Mouse (Mus musculus) liver, embryonic 11.5 days (tissue): ENCODE data around the gene Sh3pxd2a. TPM values are rescaled to one million over a fixed set of nuclear protein-coding genes. Genes with fewer than 3 reads are reported as not detected.

Experiments
- ATAC-seq: fragments of 200-750 bp; cut with Nextera tagmentation; replicated peaks from 2 replicates; pipeline ENCODE4 v1.8.0; 2017; ENCODE audit warnings: moderate number of reproducible peaks, mild to moderate bottlenecking, moderate TSS enrichment, moderate library complexity; ENCODE audit not compliant: low FRiP score
- DNase-seq: peaks from one replicate; pipeline ENCODE4 v3.0.0-alpha.2; 2017; ENCODE audit warnings: low spot score
- H3K27ac ChIP-seq: fragments of 300-500 bp; sonication (generic); 2 replicates; pipeline ENCODE4 v1.5.1; 2014; ENCODE audit warnings: mild to moderate bottlenecking, low read depth, low read length, control low read depth
- H3K27me3 ChIP-seq: fragments of 300-500 bp; sonication (generic); replicated peaks from 2 replicates; pipeline ENCODE4 v1.6.1; 2014; ENCODE audit warnings: low read length, mixed read lengths; ENCODE audit not compliant: control insufficient read depth, insufficient read depth
- H3K36me3 ChIP-seq: fragments of 300-500 bp; sonication (generic); 2 replicates; pipeline ENCODE4 v1.6.1; 2014; ENCODE audit warnings: mild to moderate bottlenecking, low read length, moderate library complexity, mixed read lengths; ENCODE audit not compliant: control insufficient read depth, insufficient read depth
- H3K4me1 ChIP-seq: fragments of 300-500 bp; sonication (generic); replicated peaks from 2 replicates; pipeline ENCODE4 v1.6.1; 2014; ENCODE audit warnings: low read length, mixed read lengths; ENCODE audit not compliant: control insufficient read depth, insufficient read depth
- H3K4me2 ChIP-seq: fragments of 300-500 bp; sonication (generic); 2 replicates; pipeline ENCODE4 v1.6.1; 2014; ENCODE audit warnings: mild to moderate bottlenecking, control low read depth, moderate library complexity
- H3K4me3 ChIP-seq: fragments of 300-500 bp; sonication (generic); 2 replicates; pipeline ENCODE4 v1.5.1; 2014; ENCODE audit warnings: low read depth, low read length, control low read depth
- H3K9ac ChIP-seq: fragments of 300-500 bp; sonication (generic); 2 replicates; pipeline ENCODE4 v1.6.1; 2014; ENCODE audit warnings: low read depth, low read length, control low read depth
- H3K9me3 ChIP-seq: fragments of 300-500 bp; sonication (generic); 2 replicates; pipeline ENCODE4 v1.6.1; 2016; ENCODE audit warnings: low read length, inconsistent platforms, mixed read lengths; ENCODE audit not compliant: control insufficient read depth
- WGBS: fragments of 180-500 bp; shearing (Covaris S2); extraction: QIAGEN DNeasy Blood & Tissue Kit; methylation state at CpG from one replicate; pipeline ENCODE4 v1.1.7; 2014; 5-methylcytosine and 5-hydroxymethylcytosine counted together
- polyA plus RNA-seq: library from polyadenylated mRNA; unstranded; fragments of >200 nt; fragmentation: Nextera tagmentation; extraction: Ambion mirVana; gene quantifications from 2 replicates; pipeline ENCODE4 v1.2.1, GENCODE M21; 2014

Gene Sh3pxd2a
- polyA plus RNA-seq, 1 experiment from 2014 or later: 3.6 TPM

GRCm38 (mm10) chr19:47228725-47229252, 235.4 kb downstream of the Sh3pxd2a start:
- WGBS: 7% methylated on average over 13 of the region's 17 CpGs
- Histone ChIP-seq H3K27me3 (no peaks in the 10 kb centered on the region), H3K36me3 (no peaks in the 10 kb centered on the region), H3K27ac (no peak overlapping the region), H3K4me2 (peak overlapping the region; percentile 55), H3K9me3 (no peaks in the 10 kb centered on the region), H3K9ac (no peak overlapping the region), H3K4me3 (0 out of 2 replicates have a peak overlapping the region, but pooled peaks have one; percentile 14), H3K4me1 (peaks cover 8% of the 10 kb centered on the region; the same call in 1 of the 2 replicates)
- DNase-seq (peak; percentile 55), ATAC-seq (peak; percentile 43; the same call in 1 of the 2 replicates)

- peaks cover 8% of the 10 kb centered on the region; the same call in 1 of the 2 replicates for H3K4me1 ChIP-seq
- H3K4me3 ChIP-seq: no peak overlapping the region
- H3K27me3 ChIP-seq: no peaks in the 10 kb centered on the region
- DNase-seq (no peak), ATAC-seq (no peak)
- 75% methylated on average over 5 of the region's 5 CpGs for WGBS
- no peak overlapping the region for H3K27ac ChIP-seq
- no peaks in the 10 kb centered on the region for H3K36me3 ChIP-seq
- H3K9me3 ChIP-seq: no peaks in the 10 kb centered on the region
- H3K4me2 ChIP-seq: no peak overlapping the region
- H3K9ac ChIP-seq: no peak overlapping the region
These were observed 238.4 kb downstream of the Sh3pxd2a start for GRCm38 (mm10) chr19:47225791-47226190.

DNA sequence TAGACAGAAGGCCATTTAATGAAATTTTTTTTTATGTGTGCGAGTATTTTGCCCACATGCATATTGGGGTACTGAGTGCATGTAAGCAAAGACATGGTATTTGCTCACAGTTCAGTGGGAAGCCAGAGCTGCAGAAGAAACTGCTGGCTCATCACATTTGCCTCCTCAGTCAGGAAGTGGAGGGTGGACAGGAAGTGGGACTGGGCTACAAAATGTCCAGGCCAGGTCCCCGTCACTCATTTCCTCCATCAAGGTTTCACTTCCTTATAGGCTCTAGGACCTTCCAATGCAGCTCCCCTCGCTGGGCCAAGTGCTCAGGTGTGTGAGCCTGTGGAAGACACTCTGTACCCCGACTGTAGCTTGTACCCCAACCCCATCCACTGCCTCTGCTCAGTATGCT, 239.5 kb downstream of the Sh3pxd2a start:
- no peak overlapping the region for H3K4me2 ChIP-seq
- ATAC-seq (no peak), DNase-seq (no peak)
- H3K9me3 ChIP-seq: no peaks in the 10 kb centered on the region
- WGBS: 57% methylated on average over 4 of the region's 4 CpGs
- H3K9ac ChIP-seq: no peak overlapping the region
- H3K27ac ChIP-seq: no peak overlapping the region
- H3K36me3 ChIP-seq: no peaks in the 10 kb centered on the region
- no peak overlapping the region for H3K4me3 ChIP-seq
- peaks cover 8% of the 10 kb centered on the region; the same call in 1 of the 2 replicates for H3K4me1 ChIP-seq
- H3K27me3 ChIP-seq: no peaks in the 10 kb centered on the region

DNA sequence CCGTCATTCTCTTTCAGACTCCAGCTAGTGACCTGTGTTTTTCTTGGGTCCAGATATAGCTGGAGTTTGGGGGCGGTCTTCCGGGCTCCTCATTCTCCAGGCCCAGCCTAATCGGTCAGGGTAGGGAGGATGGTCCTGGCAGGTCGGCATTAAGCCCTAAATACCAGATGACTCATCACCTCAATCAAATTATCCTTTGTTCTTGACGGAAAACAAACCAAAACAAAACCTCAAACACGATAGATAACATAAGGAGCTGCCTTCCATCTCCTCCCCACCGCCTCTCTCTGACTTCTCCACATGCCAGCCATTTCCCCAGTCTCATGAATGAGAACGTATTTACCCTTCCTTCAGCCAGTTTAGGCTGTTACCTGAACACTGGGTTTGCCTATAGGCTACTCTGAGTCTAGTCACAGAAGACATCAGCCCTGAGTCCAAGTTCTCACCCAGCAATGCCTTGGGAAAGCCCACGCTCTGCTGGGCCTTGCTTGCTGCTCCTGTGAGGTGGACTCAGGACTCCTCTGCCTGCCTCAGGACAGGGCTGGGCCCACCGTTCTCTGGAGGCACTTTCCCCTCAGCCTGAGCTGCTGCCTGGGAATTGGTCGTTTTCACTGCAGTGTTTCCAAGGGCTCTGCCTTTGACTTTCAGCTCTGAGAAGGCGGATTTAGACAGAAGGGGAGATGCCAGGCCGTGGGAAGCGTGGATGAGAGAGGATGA, 241.2 kb downstream of the Sh3pxd2a start:
- Histone ChIP-seq H3K9me3 (no peaks in the 10 kb centered on the region), H3K9ac (no peak overlapping the region), H3K27me3 (no peaks in the 10 kb centered on the region), H3K27ac (no peak overlapping the region), H3K36me3 (no peaks in the 10 kb centered on the region), H3K4me1 (no peaks in the 10 kb centered on the region), H3K4me2 (no peak overlapping the region), H3K4me3 (no peak overlapping the region)
- ATAC-seq (no peak), DNase-seq (no peak)
- WGBS: 58% methylated on average over 15 of the region's 15 CpGs

DNA sequence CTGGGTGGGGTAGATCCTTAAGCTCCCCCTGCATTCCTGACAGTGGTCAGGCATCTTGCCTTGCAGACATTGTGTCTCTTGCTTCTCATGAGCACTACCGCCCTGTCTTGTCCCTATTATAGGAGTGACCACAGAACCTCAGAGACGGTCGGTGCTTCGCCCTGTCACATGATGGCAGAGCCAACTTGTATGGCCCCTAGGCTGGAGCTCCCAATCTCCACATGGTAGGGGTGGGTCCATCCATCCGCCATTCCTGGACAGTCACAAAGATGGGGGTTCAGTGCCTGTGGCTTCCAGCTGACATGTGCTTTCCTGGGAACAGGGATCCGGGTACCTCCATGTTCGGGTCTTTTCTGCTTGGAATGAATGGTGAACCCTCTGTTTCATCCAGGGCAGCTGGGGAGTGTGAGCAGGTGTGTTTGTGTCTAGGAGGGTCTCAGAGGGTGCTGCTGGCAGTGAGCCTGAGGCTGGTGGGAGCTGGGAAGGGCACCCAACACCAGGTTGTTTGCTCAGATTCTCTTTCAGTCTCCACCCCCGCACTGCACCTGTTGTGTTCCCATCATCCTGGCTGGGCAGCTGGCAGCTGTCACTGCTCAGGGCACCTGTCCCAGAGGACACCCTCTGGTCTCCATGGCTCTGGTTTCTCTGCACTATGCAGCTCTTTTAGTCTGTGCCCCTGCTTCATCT, 241.9 kb downstream of the Sh3pxd2a start:
- Histone ChIP-seq H3K4me1 (no peaks in the 10 kb centered on the region), H3K9ac (no peak overlapping the region), H3K4me3 (no peak overlapping the region), H3K27me3 (no peaks in the 10 kb centered on the region), H3K36me3 (no peaks in the 10 kb centered on the region), H3K4me2 (no peak overlapping the region), H3K9me3 (no peaks in the 10 kb centered on the region), H3K27ac (no peak overlapping the region)
- ATAC-seq (no peak), DNase-seq (no peak)
- WGBS: 82% methylated on average over 8 of the region's 8 CpGs

DNA sequence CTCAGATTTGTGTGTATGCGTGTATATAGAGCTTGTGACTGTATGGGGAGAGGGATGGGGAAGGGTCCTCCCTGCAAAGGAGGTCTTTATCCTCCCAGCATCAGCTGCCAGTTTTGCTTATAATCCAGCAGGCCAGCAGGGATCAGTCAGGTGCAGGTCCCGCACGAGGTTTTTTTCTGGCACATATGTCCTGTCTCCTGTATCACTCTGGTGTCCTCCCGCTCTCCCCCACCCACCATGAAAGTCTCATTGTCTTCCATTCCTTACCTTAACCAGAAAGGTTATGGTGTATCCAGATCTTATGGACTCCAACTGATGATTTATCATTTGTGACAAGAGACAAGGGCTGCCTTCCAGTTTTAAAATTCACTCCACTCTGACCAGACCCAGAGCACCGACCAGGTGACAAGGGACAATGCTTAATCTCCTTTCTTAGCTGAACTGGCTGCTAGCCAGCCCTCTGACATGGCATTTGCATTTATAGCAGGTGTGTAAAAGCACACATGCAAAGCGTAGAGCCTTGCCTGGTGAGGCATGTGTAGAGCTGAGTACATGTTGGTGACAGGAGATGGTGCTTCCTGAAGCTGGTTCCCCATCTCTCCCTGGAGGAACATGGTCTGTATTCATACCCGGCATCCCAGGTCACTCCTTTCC, 242.6 kb downstream of the Sh3pxd2a start:
- Histone ChIP-seq H3K9ac (no peak overlapping the region), H3K4me1 (no peaks in the 10 kb centered on the region), H3K27ac (no peak overlapping the region), H3K4me3 (no peak overlapping the region), H3K27me3 (no peaks in the 10 kb centered on the region), H3K36me3 (no peaks in the 10 kb centered on the region), H3K9me3 (no peaks in the 10 kb centered on the region), H3K4me2 (no peak overlapping the region)
- 84% methylated on average over 7 of the region's 7 CpGs for WGBS
- no peak for DNase-seq
- ATAC-seq: no peak

DNA sequence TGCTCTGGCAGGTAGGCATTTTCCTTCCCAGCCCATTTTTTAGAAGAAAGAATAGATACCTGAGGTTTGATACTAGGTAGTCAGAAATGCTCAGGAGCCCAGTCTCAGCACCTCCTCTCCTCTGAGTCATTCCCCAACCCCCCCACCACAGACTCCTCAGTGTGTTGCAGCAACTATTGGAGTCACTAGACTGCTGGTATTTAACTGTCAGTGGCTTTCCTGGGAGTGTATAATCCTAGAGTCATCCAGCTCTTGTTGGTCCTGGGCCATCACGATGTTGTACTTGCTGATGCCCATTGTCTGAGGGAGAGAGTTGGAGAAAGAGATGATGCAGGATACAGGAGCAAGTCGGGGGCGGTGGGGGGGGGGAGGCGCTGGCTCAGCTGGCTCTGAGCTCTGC, 243.2 kb downstream of the Sh3pxd2a start:
- no peak overlapping the region for H3K9ac ChIP-seq
- H3K4me3 ChIP-seq: no peak overlapping the region
- no peak overlapping the region for H3K27ac ChIP-seq
- H3K27me3 ChIP-seq: no peaks in the 10 kb centered on the region
- no peak for DNase-seq
- WGBS: 69% methylated on average over 4 of the region's 4 CpGs
- ATAC-seq: no peak
- no peak overlapping the region for H3K4me2 ChIP-seq
- no peaks in the 10 kb centered on the region for H3K36me3 ChIP-seq
- H3K4me1 ChIP-seq: no peaks in the 10 kb centered on the region
- no peaks in the 10 kb centered on the region for H3K9me3 ChIP-seq

- H3K36me3 ChIP-seq: no peaks in the 10 kb centered on the region
- no peak overlapping the region for H3K4me2 ChIP-seq
- no peak overlapping the region for H3K27ac ChIP-seq
- DNase-seq (no peak), ATAC-seq (no peak)
- no peaks in the 10 kb centered on the region for H3K4me1 ChIP-seq
- no peaks in the 10 kb centered on the region for H3K27me3 ChIP-seq
- no peak overlapping the region for H3K4me3 ChIP-seq
- no peaks in the 10 kb centered on the region for H3K9me3 ChIP-seq
- WGBS: 83% methylated on average over 2 of the region's 2 CpGs
- no peak overlapping the region for H3K9ac ChIP-seq
These were observed 244.0 kb downstream of the Sh3pxd2a start for GRCm38 (mm10) chr19:47220232-47220631.
